Mouse (Mus musculus) CH12.LX (cell line): ENCODE data around the gene Tex261. TPM values are rescaled to one million over a fixed set of nuclear protein-coding genes. Genes with fewer than 3 reads are reported as not detected.

ENCODE experiments used
- DNase-seq: peaks from one replicate; pipeline ENCODE4 v3.0.0-alpha.2; 2013; ENCODE audit errors: extremely low read depth
- H3K27ac ChIP-seq: 2 replicates; pipeline ENCODE4 v1.5.1; 2012; ENCODE audit warnings: low read depth, mild to moderate bottlenecking, control low read depth, moderate library complexity; ENCODE audit not compliant: insufficient read depth
- H3K27me3 ChIP-seq: replicated peaks from 2 replicates; pipeline ENCODE3; 2012; ENCODE audit warnings: inconsistent platforms
- H3K36me3 ChIP-seq, 2 experiments: replicated peaks in 1 of 2; 2 replicates each; pipeline versions ENCODE3 to v1.6.1; 2012; ENCODE audit warnings: inconsistent platforms in 1 of 2, low read length in 1 of 2, mild to moderate bottlenecking in 1 of 2, mixed read lengths in 1 of 2, moderate library complexity in 1 of 2; ENCODE audit not compliant: control insufficient read depth in 1 of 2, insufficient read depth in 1 of 2
- H3K4me1 ChIP-seq, 2 experiments: 2 replicates each; pipeline ENCODE4 v1.6.1; 2012; ENCODE audit warnings: inconsistent platforms in 1 of 2, moderate library complexity in 1 of 2; ENCODE audit not compliant: insufficient read depth in 2 of 2, control insufficient read depth in 1 of 2
- H3K4me2 ChIP-seq: 2 replicates; pipeline ENCODE4 v1.6.1; 2012; ENCODE audit warnings: low read depth, mild to moderate bottlenecking, control low read depth; ENCODE audit not compliant: poor library complexity, insufficient read depth, severe bottlenecking
- H3K4me3 ChIP-seq, 3 experiments: fragments of 150-350 bp in 1 of 3; sonication (generic) in 1 of 3; replicated peaks in 1 of 3; 2 replicates each; pipeline versions ENCODE3 to v1.5.1; 2011 to 2012; ENCODE audit warnings: low read depth in 2 of 3, low read length in 2 of 3, mild to moderate bottlenecking in 2 of 3, moderate library complexity in 2 of 3, control low read depth in 1 of 3, improper control_type of control experiment in 1 of 3, inconsistent platforms in 1 of 3, mixed read lengths in 1 of 3; ENCODE audit not compliant: poor library complexity in 1 of 3
- H3K79me2 ChIP-seq: replicated peaks from 2 replicates; pipeline ENCODE4 v1.6.1; 2012; ENCODE audit warnings: mild to moderate bottlenecking, moderate library complexity; ENCODE audit not compliant: control insufficient read depth, poor library complexity, insufficient read depth, severe bottlenecking; ENCODE audit errors: extremely low read depth
- H3K9ac ChIP-seq: 2 replicates; pipeline ENCODE4 v1.6.1; 2012; ENCODE audit warnings: low read depth, mild to moderate bottlenecking, control low read depth, moderate library complexity; ENCODE audit not compliant: insufficient read depth
- H3K9me3 ChIP-seq: replicated peaks from 2 replicates; pipeline ENCODE3; 2012; ENCODE audit warnings: low read length, inconsistent platforms, mixed read lengths
- BHLHE40 ChIP-seq: IDR thresholded peaks from 2 replicates; pipeline ENCODE4 v1.6.1; 2011; ENCODE audit warnings: mild to moderate bottlenecking, low read depth, low read length, improper control_type of control experiment
- CHD1 ChIP-seq: IDR thresholded peaks from 2 replicates; pipeline ENCODE4 v1.6.1; 2012; ENCODE audit warnings: low read depth, low read length, improper control_type of control experiment, inconsistent platforms
- CHD2 ChIP-seq: IDR thresholded peaks from 2 replicates; pipeline ENCODE4 v1.6.1; 2011; ENCODE audit warnings: low read length, improper control_type of control experiment
- CTCF ChIP-seq, 2 experiments: IDR thresholded peaks in 1 of 2; conservative IDR thresholded peaks in 1 of 2; 2 replicates each; pipeline ENCODE4 v1.5.1; 2011 to 2012; ENCODE audit warnings: low read depth in 2 of 2, low read length in 2 of 2, improper control_type of control experiment in 1 of 2, inconsistent platforms in 1 of 2, mild to moderate bottlenecking in 1 of 2, moderate library complexity in 1 of 2
- E2F4 ChIP-seq: IDR thresholded peaks from 2 replicates; pipeline ENCODE4 v1.6.1; 2011; ENCODE audit warnings: low read depth, low read length, improper control_type of control experiment; ENCODE audit not compliant: insufficient replicate concordance
- ELF1 ChIP-seq: IDR thresholded peaks from 2 replicates; pipeline ENCODE4 v1.6.1; 2014; ENCODE audit warnings: low read depth, mild to moderate bottlenecking, inconsistent platforms, low read length, improper control_type of control experiment
- EP300 ChIP-seq: IDR thresholded peaks from 2 replicates; pipeline ENCODE4 v1.6.1; 2011; ENCODE audit warnings: low read length, improper control_type of control experiment
- GABPA ChIP-seq: IDR thresholded peaks from 2 replicates; pipeline ENCODE4 v1.6.1; 2012; ENCODE audit warnings: low read depth, low read length, improper control_type of control experiment, inconsistent platforms; ENCODE audit not compliant: insufficient replicate concordance
- HCFC1 ChIP-seq: IDR thresholded peaks from 2 replicates; pipeline ENCODE4 v1.6.1; 2012; ENCODE audit warnings: low read depth, mild to moderate bottlenecking, inconsistent platforms, low read length, improper control_type of control experiment
- IRF4 ChIP-seq: IDR thresholded peaks from 2 replicates; pipeline ENCODE4 v1.6.1; 2014; ENCODE audit warnings: low read depth, mild to moderate bottlenecking, inconsistent platforms, low read length, improper control_type of control experiment
- JUN ChIP-seq: IDR thresholded peaks from 2 replicates; pipeline ENCODE4 v1.6.1; 2011; ENCODE audit warnings: low read depth, mild to moderate bottlenecking, low read length, improper control_type of control experiment, moderate library complexity; ENCODE audit not compliant: insufficient read depth
- JUND ChIP-seq: conservative IDR thresholded peaks from 2 replicates; pipeline ENCODE4 v1.6.1; 2011; ENCODE audit warnings: low read depth, low read length, improper control_type of control experiment
- KAT2A ChIP-seq: IDR thresholded peaks from 2 replicates; pipeline ENCODE4 v1.6.1; 2012; ENCODE audit warnings: low read length, improper control_type of control experiment, inconsistent platforms; ENCODE audit not compliant: insufficient replicate concordance
- MAFK ChIP-seq: IDR thresholded peaks from 2 replicates; pipeline ENCODE4 v1.6.1; 2011; ENCODE audit warnings: low read length, improper control_type of control experiment; ENCODE audit not compliant: insufficient replicate concordance
- MAX ChIP-seq: IDR thresholded peaks from 2 replicates; pipeline ENCODE4 v1.6.1; 2011; ENCODE audit warnings: low read length, improper control_type of control experiment
- MAZ ChIP-seq: IDR thresholded peaks from 2 replicates; pipeline ENCODE4 v1.6.1; 2012; ENCODE audit warnings: low read depth, mild to moderate bottlenecking, inconsistent platforms, low read length, improper control_type of control experiment, moderate library complexity
- MXI1 ChIP-seq: IDR thresholded peaks from 2 replicates; pipeline ENCODE4 v1.6.1; 2011; ENCODE audit warnings: mild to moderate bottlenecking, low read depth, low read length, improper control_type of control experiment
- MYC ChIP-seq: IDR thresholded peaks from 2 replicates; pipeline ENCODE4 v1.6.1; 2011; ENCODE audit warnings: low read depth, mild to moderate bottlenecking, improper control_type of control experiment, low read length
- NELFE ChIP-seq: IDR thresholded peaks from 2 replicates; pipeline ENCODE4 v1.6.1; 2011; ENCODE audit warnings: low read depth, low read length, improper control_type of control experiment
- NRF1 ChIP-seq: IDR thresholded peaks from 2 replicates; pipeline ENCODE4 v1.6.1; 2014; ENCODE audit warnings: low read depth, mild to moderate bottlenecking, inconsistent platforms, low read length, improper control_type of control experiment, moderate library complexity
- PAX5 ChIP-seq: IDR thresholded peaks from 2 replicates; pipeline ENCODE4 v1.6.1; 2012; ENCODE audit warnings: low read length, inconsistent platforms, mixed read lengths
- POLR2A ChIP-seq: IDR thresholded peaks from 2 replicates; pipeline ENCODE4 v1.6.1; 2011; ENCODE audit warnings: low read depth, mild to moderate bottlenecking, improper control_type of control experiment, low read length
- POLR2AphosphoS2 ChIP-seq: IDR thresholded peaks from 2 replicates; pipeline ENCODE4 v1.6.1; 2011; ENCODE audit warnings: low read depth, low read length, improper control_type of control experiment
- RAD21 ChIP-seq: IDR thresholded peaks from 2 replicates; pipeline ENCODE4 v1.6.1; 2011; ENCODE audit warnings: low read depth, mild to moderate bottlenecking, low read length, improper control_type of control experiment, moderate library complexity
- RCOR1 ChIP-seq: conservative IDR thresholded peaks from 2 replicates; pipeline ENCODE4 v1.6.1; 2012; ENCODE audit warnings: low read depth, mild to moderate bottlenecking, inconsistent platforms, low read length, improper control_type of control experiment
- SIN3A ChIP-seq: IDR thresholded peaks from 2 replicates; pipeline ENCODE4 v1.6.1; 2012; ENCODE audit warnings: low read length, improper control_type of control experiment, inconsistent platforms
- SMC3 ChIP-seq: IDR thresholded peaks from 2 replicates; pipeline ENCODE4 v1.6.1; 2011; ENCODE audit warnings: low read depth, low read length, improper control_type of control experiment
- TBP ChIP-seq: conservative IDR thresholded peaks from 2 replicates; pipeline ENCODE4 v1.6.1; 2011; ENCODE audit warnings: low read depth, low read length, improper control_type of control experiment
- TCF12 ChIP-seq: IDR thresholded peaks from 2 replicates; pipeline ENCODE4 v1.6.1; 2014; ENCODE audit warnings: low read depth, mild to moderate bottlenecking, inconsistent platforms, low read length, improper control_type of control experiment
- UBTF ChIP-seq: IDR thresholded peaks from 2 replicates; pipeline ENCODE4 v1.6.1; 2012; ENCODE audit warnings: low read depth, mild to moderate bottlenecking, inconsistent platforms, low read length, improper control_type of control experiment, moderate library complexity
- USF1 ChIP-seq: IDR thresholded peaks from 2 replicates; pipeline ENCODE4 v1.6.1; 2014; ENCODE audit warnings: low read depth, mild to moderate bottlenecking, inconsistent platforms, low read length, improper control_type of control experiment
- USF2 ChIP-seq: conservative IDR thresholded peaks from 2 replicates; pipeline ENCODE4 v1.6.1; 2011; ENCODE audit warnings: low read depth, low read length, improper control_type of control experiment
- ZC3H11A ChIP-seq: IDR thresholded peaks from 2 replicates; pipeline ENCODE4 v1.6.1; 2012; ENCODE audit warnings: low read depth, mild to moderate bottlenecking, inconsistent platforms, low read length, improper control_type of control experiment
- ZKSCAN1 ChIP-seq: IDR thresholded peaks from 2 replicates; pipeline ENCODE4 v1.6.1; 2012; ENCODE audit warnings: low read depth, inconsistent platforms, low read length, improper control_type of control experiment, borderline replicate concordance
- ZMIZ1 ChIP-seq: IDR thresholded peaks from 2 replicates; pipeline ENCODE4 v1.6.1; 2012; ENCODE audit warnings: low read depth, mild to moderate bottlenecking, inconsistent platforms, low read length, improper control_type of control experiment
- ZNF384 ChIP-seq: IDR thresholded peaks from 2 replicates; pipeline ENCODE4 v1.6.1; 2012; ENCODE audit warnings: low read depth, low read length, improper control_type of control experiment, inconsistent platforms
- dilution Hi-C: fragments of 300-500 bp; cut with MboI; formaldehyde crosslinking; loops from 2 replicates; pipeline ENCODE4 v1.14.3; 2020; ENCODE audit warnings: low sequenced_read_pairs; ENCODE audit not compliant: extremely low pct_unique_long_range_greater_than_20kb, extremely low pct_ligation_motif_present
- in situ Hi-C: fragments of 300-500 bp; cut with MboI; formaldehyde crosslinking; loops from 3 replicates; pipeline ENCODE4 v1.14.3; 2019; ENCODE audit warnings: low sequenced_read_pairs, low pct_ligation_motif_present, low pct_unique_long_range_greater_than_20kb, mixed read lengths
- polyA plus RNA-seq: library from polyadenylated mRNA; unstranded; fragments of >175 nt; gene quantifications from 2 replicates; pipeline ENCODE4 v1.2.1, GENCODE M21; 2012; ENCODE audit warnings: low read depth; ENCODE audit not compliant: insufficient read length
- total RNA-seq, 2 experiments: library from RNA; depleted of rRNA; stranded (reverse); fragments of 300-350 nt in 1 of 2; fragments of >200 nt in 1 of 2; gene quantifications; 2 replicates each; pipeline ENCODE4 v1.2.3; 2012 to 2014

Gene Tex261
- total and polyA plus RNA-seq, 3 experiments: 44.6 to 87.8 (median 65.6) TPM

GRCm38 (mm10) chr6:83750171-83750684 lies 25.4 kb downstream of the Tex261 start:
- peak; percentile 61 for DNase-seq
- in situ Hi-C loops (no loop called here), dilution Hi-C loops (no loop called here)
- no peaks in the 10 kb centered on the region for H3K9me3 ChIP-seq
- peaks cover 8 to 17% of the 10 kb centered on the region in 2 experiments; a peak in 3 of 4 replicates for H3K4me1 ChIP-seq
- 0 out of 2 replicates have a peak overlapping the region, but pooled peaks have one; percentile 17 for H3K4me2 ChIP-seq
- H3K9ac ChIP-seq: no peak overlapping the region
- H3K36me3 ChIP-seq: no peaks in the 10 kb centered on the region
- H3K79me2 ChIP-seq: no peaks in the 10 kb centered on the region
- TF ChIP-seq JUND (no peak), MXI1 (no peak), IRF4 (no peak), NELFE (no peak), POLR2AphosphoS2 (no peak), GABPA (no peak), UBTF (no peak), MYC (no peak), KAT2A (no peak), ELF1 (peak; percentile 62), EP300 (no peak), USF1 (no peak), MAFK (no peak), NRF1 (no peak), SMC3 (peak; percentile 72), ZMIZ1 (no peak), PAX5 (no peak), CHD2 (no peak), E2F4 (no peak), ZKSCAN1 (no peak), TBP (no peak), POLR2A (no peak), JUN (no peak), BHLHE40 (no peak), ZNF384 (no peak), MAX (no peak), RAD21 (peak; percentile 53), TCF12 (0 out of 2 replicates have a peak, but pooled peaks have one; percentile 20), RCOR1 (no peak), MAZ (no peak), ZC3H11A (no peak), SIN3A (no peak), CTCF (conservative IDR thresholded peaks at IDR 0.05 in 1 of 2, IDR thresholded peaks at IDR 0.05 in 1 of 2; ENCODE audit: low read depth in 2 of 2, low read length in 2 of 2) (peak; percentile 66 to 80), CHD1 (no peak), USF2 (no peak), HCFC1 (no peak)
- H3K27me3 ChIP-seq: peaks cover 62% of the 10 kb centered on the region
- H3K4me3 ChIP-seq: no peak overlapping the region
- H3K27ac ChIP-seq: no peak overlapping the region
